ENCODE assay signal across 14 mouse cellular contexts in the genomic region with DNA sequence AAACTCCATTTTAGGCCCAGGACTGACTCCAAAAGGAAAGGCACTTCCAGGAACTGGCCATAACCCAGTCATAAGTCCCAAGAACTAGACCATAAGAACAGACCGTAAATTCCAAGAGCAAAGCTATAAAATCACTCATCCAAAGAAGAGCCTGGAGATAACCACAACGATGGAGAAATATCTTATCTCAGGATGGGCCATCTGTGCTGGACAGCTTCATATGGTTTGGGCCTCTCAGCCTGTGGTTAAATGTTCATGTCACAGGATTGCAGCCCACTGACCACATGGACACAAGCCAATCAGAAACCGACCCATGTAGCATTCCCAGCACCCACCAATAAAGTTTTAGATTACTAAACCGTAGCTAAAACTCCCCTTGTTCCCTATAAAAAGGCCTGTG.
"Had no signal": no experiment of that assay in that cellular context is flagged by ENCODE, and none has a peak within 500 bp of the region (broad histone marks: within the 10 kb centered on the region; RNA-seq: fewer than 3 reads in every experiment).

No protein-coding gene starts in this region.

- H3K27me3 ChIP-seq: neural tube, embryonic 15.5 days; stomach, embryonic 15.5 days had no signal

- H3K4me3 ChIP-seq: neural tube, embryonic 15.5 days; stomach, embryonic 15.5 days had no signal

- H3K4me2 ChIP-seq: neural tube, embryonic 15.5 days; stomach, embryonic 15.5 days had no signal

- DNase-seq: retina, postnatal 1 day; right cerebral cortex, adult 18-20 months; right cerebral cortex, postnatal 14 days; right cerebral cortex, postnatal 25 days; right cerebral cortex, postnatal 4 days; spleen, adult 18-20 months; thymus, adult 18-20 months; thymus, adult 2 months; thymus, postnatal 14 days; thymus, postnatal 25 days; thymus, postnatal 36 days; thymus, postnatal 4 days had no signal
